Mouse (Mus musculus) CH12.LX (cell line): ENCODE results near the gene Sav1. TPM values are rescaled to one million over a fixed set of nuclear protein-coding genes. Genes with fewer than 3 reads are reported as not detected.

Source experiments
- DNase-seq: peaks from one replicate; pipeline ENCODE4 v3.0.0-alpha.2; 2013; ENCODE audit errors: extremely low read depth
- H3K27ac ChIP-seq: 2 replicates; pipeline ENCODE4 v1.5.1; 2012; ENCODE audit warnings: low read depth, mild to moderate bottlenecking, control low read depth, moderate library complexity; ENCODE audit not compliant: insufficient read depth
- H3K27me3 ChIP-seq: replicated peaks from 2 replicates; pipeline ENCODE3; 2012; ENCODE audit warnings: inconsistent platforms
- H3K36me3 ChIP-seq, 2 experiments: replicated peaks in 1 of 2; 2 replicates each; pipeline versions ENCODE3 to v1.6.1; 2012; ENCODE audit warnings: inconsistent platforms in 1 of 2, low read length in 1 of 2, mild to moderate bottlenecking in 1 of 2, mixed read lengths in 1 of 2, moderate library complexity in 1 of 2; ENCODE audit not compliant: control insufficient read depth in 1 of 2, insufficient read depth in 1 of 2
- H3K4me1 ChIP-seq, 2 experiments: 2 replicates each; pipeline ENCODE4 v1.6.1; 2012; ENCODE audit warnings: inconsistent platforms in 1 of 2, moderate library complexity in 1 of 2; ENCODE audit not compliant: insufficient read depth in 2 of 2, control insufficient read depth in 1 of 2
- H3K4me2 ChIP-seq: 2 replicates; pipeline ENCODE4 v1.6.1; 2012; ENCODE audit warnings: low read depth, mild to moderate bottlenecking, control low read depth; ENCODE audit not compliant: poor library complexity, insufficient read depth, severe bottlenecking
- H3K4me3 ChIP-seq, 3 experiments: fragments of 150-350 bp in 1 of 3; sonication (generic) in 1 of 3; replicated peaks in 1 of 3; 2 replicates each; pipeline versions ENCODE3 to v1.5.1; 2011 to 2012; ENCODE audit warnings: low read depth in 2 of 3, low read length in 2 of 3, mild to moderate bottlenecking in 2 of 3, moderate library complexity in 2 of 3, control low read depth in 1 of 3, improper control_type of control experiment in 1 of 3, inconsistent platforms in 1 of 3, mixed read lengths in 1 of 3; ENCODE audit not compliant: poor library complexity in 1 of 3
- H3K79me2 ChIP-seq: replicated peaks from 2 replicates; pipeline ENCODE4 v1.6.1; 2012; ENCODE audit warnings: mild to moderate bottlenecking, moderate library complexity; ENCODE audit not compliant: control insufficient read depth, poor library complexity, insufficient read depth, severe bottlenecking; ENCODE audit errors: extremely low read depth
- H3K9ac ChIP-seq: 2 replicates; pipeline ENCODE4 v1.6.1; 2012; ENCODE audit warnings: low read depth, mild to moderate bottlenecking, control low read depth, moderate library complexity; ENCODE audit not compliant: insufficient read depth
- H3K9me3 ChIP-seq: replicated peaks from 2 replicates; pipeline ENCODE3; 2012; ENCODE audit warnings: low read length, inconsistent platforms, mixed read lengths
- CHD2 ChIP-seq: IDR thresholded peaks from 2 replicates; pipeline ENCODE4 v1.6.1; 2011; ENCODE audit warnings: low read length, improper control_type of control experiment
- CTCF ChIP-seq, 2 experiments: IDR thresholded peaks in 1 of 2; conservative IDR thresholded peaks in 1 of 2; 2 replicates each; pipeline ENCODE4 v1.5.1; 2011 to 2012; ENCODE audit warnings: low read depth in 2 of 2, low read length in 2 of 2, improper control_type of control experiment in 1 of 2, inconsistent platforms in 1 of 2, mild to moderate bottlenecking in 1 of 2, moderate library complexity in 1 of 2
- E2F4 ChIP-seq: IDR thresholded peaks from 2 replicates; pipeline ENCODE4 v1.6.1; 2011; ENCODE audit warnings: low read depth, low read length, improper control_type of control experiment; ENCODE audit not compliant: insufficient replicate concordance
- ELF1 ChIP-seq: IDR thresholded peaks from 2 replicates; pipeline ENCODE4 v1.6.1; 2014; ENCODE audit warnings: low read depth, mild to moderate bottlenecking, inconsistent platforms, low read length, improper control_type of control experiment
- ETS1 ChIP-seq: conservative IDR thresholded peaks from 2 replicates; pipeline ENCODE4 v1.6.1; 2012; ENCODE audit warnings: low read depth, mild to moderate bottlenecking, inconsistent platforms, low read length, improper control_type of control experiment, moderate library complexity
- GABPA ChIP-seq: IDR thresholded peaks from 2 replicates; pipeline ENCODE4 v1.6.1; 2012; ENCODE audit warnings: low read depth, low read length, improper control_type of control experiment, inconsistent platforms; ENCODE audit not compliant: insufficient replicate concordance
- HCFC1 ChIP-seq: IDR thresholded peaks from 2 replicates; pipeline ENCODE4 v1.6.1; 2012; ENCODE audit warnings: low read depth, mild to moderate bottlenecking, inconsistent platforms, low read length, improper control_type of control experiment
- IRF4 ChIP-seq: IDR thresholded peaks from 2 replicates; pipeline ENCODE4 v1.6.1; 2014; ENCODE audit warnings: low read depth, mild to moderate bottlenecking, inconsistent platforms, low read length, improper control_type of control experiment
- JUN ChIP-seq: IDR thresholded peaks from 2 replicates; pipeline ENCODE4 v1.6.1; 2011; ENCODE audit warnings: low read depth, mild to moderate bottlenecking, low read length, improper control_type of control experiment, moderate library complexity; ENCODE audit not compliant: insufficient read depth
- JUND ChIP-seq: conservative IDR thresholded peaks from 2 replicates; pipeline ENCODE4 v1.6.1; 2011; ENCODE audit warnings: low read depth, low read length, improper control_type of control experiment
- KAT2A ChIP-seq: IDR thresholded peaks from 2 replicates; pipeline ENCODE4 v1.6.1; 2012; ENCODE audit warnings: low read length, improper control_type of control experiment, inconsistent platforms; ENCODE audit not compliant: insufficient replicate concordance
- MAZ ChIP-seq: IDR thresholded peaks from 2 replicates; pipeline ENCODE4 v1.6.1; 2012; ENCODE audit warnings: low read depth, mild to moderate bottlenecking, inconsistent platforms, low read length, improper control_type of control experiment, moderate library complexity
- MEF2A ChIP-seq: IDR thresholded peaks from 2 replicates; pipeline ENCODE4 v1.6.1; 2014; ENCODE audit warnings: low read depth, mild to moderate bottlenecking, inconsistent platforms, low read length, improper control_type of control experiment, borderline replicate concordance
- NELFE ChIP-seq: IDR thresholded peaks from 2 replicates; pipeline ENCODE4 v1.6.1; 2011; ENCODE audit warnings: low read depth, low read length, improper control_type of control experiment
- NRF1 ChIP-seq: IDR thresholded peaks from 2 replicates; pipeline ENCODE4 v1.6.1; 2014; ENCODE audit warnings: low read depth, mild to moderate bottlenecking, inconsistent platforms, low read length, improper control_type of control experiment, moderate library complexity
- RCOR1 ChIP-seq: conservative IDR thresholded peaks from 2 replicates; pipeline ENCODE4 v1.6.1; 2012; ENCODE audit warnings: low read depth, mild to moderate bottlenecking, inconsistent platforms, low read length, improper control_type of control experiment
- SMC3 ChIP-seq: IDR thresholded peaks from 2 replicates; pipeline ENCODE4 v1.6.1; 2011; ENCODE audit warnings: low read depth, low read length, improper control_type of control experiment
- TCF12 ChIP-seq: IDR thresholded peaks from 2 replicates; pipeline ENCODE4 v1.6.1; 2014; ENCODE audit warnings: low read depth, mild to moderate bottlenecking, inconsistent platforms, low read length, improper control_type of control experiment
- UBTF ChIP-seq: IDR thresholded peaks from 2 replicates; pipeline ENCODE4 v1.6.1; 2012; ENCODE audit warnings: low read depth, mild to moderate bottlenecking, inconsistent platforms, low read length, improper control_type of control experiment, moderate library complexity
- USF1 ChIP-seq: IDR thresholded peaks from 2 replicates; pipeline ENCODE4 v1.6.1; 2014; ENCODE audit warnings: low read depth, mild to moderate bottlenecking, inconsistent platforms, low read length, improper control_type of control experiment
- USF2 ChIP-seq: conservative IDR thresholded peaks from 2 replicates; pipeline ENCODE4 v1.6.1; 2011; ENCODE audit warnings: low read depth, low read length, improper control_type of control experiment
- ZC3H11A ChIP-seq: IDR thresholded peaks from 2 replicates; pipeline ENCODE4 v1.6.1; 2012; ENCODE audit warnings: low read depth, mild to moderate bottlenecking, inconsistent platforms, low read length, improper control_type of control experiment
- ZNF384 ChIP-seq: IDR thresholded peaks from 2 replicates; pipeline ENCODE4 v1.6.1; 2012; ENCODE audit warnings: low read depth, low read length, improper control_type of control experiment, inconsistent platforms
- dilution Hi-C: fragments of 300-500 bp; cut with MboI; formaldehyde crosslinking; loops from 2 replicates; pipeline ENCODE4 v1.14.3; 2020; ENCODE audit warnings: low sequenced_read_pairs; ENCODE audit not compliant: extremely low pct_unique_long_range_greater_than_20kb, extremely low pct_ligation_motif_present
- in situ Hi-C: fragments of 300-500 bp; cut with MboI; formaldehyde crosslinking; loops from 3 replicates; pipeline ENCODE4 v1.14.3; 2019; ENCODE audit warnings: low sequenced_read_pairs, low pct_ligation_motif_present, low pct_unique_long_range_greater_than_20kb, mixed read lengths
- polyA plus RNA-seq: library from polyadenylated mRNA; unstranded; fragments of >175 nt; gene quantifications from 2 replicates; pipeline ENCODE4 v1.2.1, GENCODE M21; 2012; ENCODE audit warnings: low read depth; ENCODE audit not compliant: insufficient read length
- total RNA-seq, 2 experiments: library from RNA; depleted of rRNA; stranded (reverse); fragments of 300-350 nt in 1 of 2; fragments of >200 nt in 1 of 2; gene quantifications; 2 replicates each; pipeline ENCODE4 v1.2.3; 2012 to 2014

Gene Sav1
- total and polyA plus RNA-seq, 3 experiments = 13.7 to 31.7 (median 28.1) TPM

GRCm38 (mm10) chr12:69945861-69946260, 40.9 kb downstream of the Sav1 start:
- no peaks in the 10 kb centered on the region for H3K79me2 ChIP-seq
- no peaks in the 10 kb centered on the region for H3K27me3 ChIP-seq
- no peaks in the 10 kb centered on the region; a peak in 1 of 4 replicates for H3K4me1 ChIP-seq
- no peaks in the 10 kb centered on the region for H3K36me3 ChIP-seq
- in situ Hi-C loops = no loop called here
- no peaks in the 10 kb centered on the region for H3K9me3 ChIP-seq
- no peak overlapping the region for H3K9ac ChIP-seq
- no peak for DNase-seq
- TF ChIP-seq CHD2 (no peak), CTCF (conservative IDR thresholded peaks at IDR 0.05 in 1 of 2, IDR thresholded peaks at IDR 0.05 in 1 of 2; ENCODE audit: low read depth in 2 of 2, low read length in 2 of 2) (no peak), SMC3 (no peak), HCFC1 (no peak), MEF2A (no peak), USF1 (no peak)
- H3K4me3 ChIP-seq = no peak overlapping the region
- no peak overlapping the region for H3K4me2 ChIP-seq
- dilution Hi-C loops = no loop called here
- no peak overlapping the region for H3K27ac ChIP-seq

- no peak overlapping the region for H3K27ac ChIP-seq
- in situ Hi-C loops (no loop called here), dilution Hi-C loops (no loop called here)
- TF ChIP-seq JUND = no peak
- TF ChIP-seq ELF1 = no peak
- no peak for TF ChIP-seq MAZ
- no peak for TF ChIP-seq UBTF
- TF ChIP-seq USF1 = no peak
- TF ChIP-seq JUN = no peak
- TF ChIP-seq ZC3H11A = no peak
- no peak for TF ChIP-seq KAT2A
- no peak for TF ChIP-seq NRF1
- no peak for TF ChIP-seq RCOR1
- no peak for TF ChIP-seq TCF12
- TF ChIP-seq NELFE = no peak
- TF ChIP-seq GABPA = no peak
- no peak for TF ChIP-seq IRF4
- TF ChIP-seq USF2 = no peak
- no peak for TF ChIP-seq ZNF384
- TF ChIP-seq ETS1 = no peak
- no peak for TF ChIP-seq E2F4
- H3K4me3 ChIP-seq = no peak overlapping the region
- no peaks in the 10 kb centered on the region for H3K27me3 ChIP-seq
- no peak overlapping the region for H3K9ac ChIP-seq
- no peak overlapping the region for H3K4me2 ChIP-seq
- H3K36me3 ChIP-seq = no peaks in the 10 kb centered on the region
- no peaks in the 10 kb centered on the region for H3K9me3 ChIP-seq
- H3K4me1 ChIP-seq = no peaks in the 10 kb centered on the region
- DNase-seq = no peak
- H3K79me2 ChIP-seq = no peaks in the 10 kb centered on the region
These were observed 45.0 kb downstream of the Sav1 start for GRCm38 (mm10) chr12:69941655-69942329.
